Mouse (Mus musculus): ENCODE measurements around the gene Trpv6. TPM values are rescaled to one million over a fixed set of nuclear protein-coding genes. Genes with fewer than 3 reads are reported as not detected.

Gene Trpv6
- total and polyA plus RNA-seq, 3 experiments: not detected

GRCm38 (mm10) chr6:41676530-41676929, 40.3 kb upstream of the Trpv6 start:
- no peaks in the 10 kb centered on the region for H3K9me3 ChIP-seq (replicated peaks; ENCODE audit: low read length)
- H3K9ac ChIP-seq (ENCODE audit: insufficient read depth, low read depth): no peak overlapping the region
- no peak overlapping the region for H3K27ac ChIP-seq (ENCODE audit: insufficient read depth, low read depth)
- no peaks in the 10 kb centered on the region for H3K27me3 ChIP-seq (replicated peaks)
- TF ChIP-seq NRF1 (IDR thresholded peaks at IDR 0.05; ENCODE audit: low read depth, low read length): no peak
- TF ChIP-seq ZNF384 (IDR thresholded peaks at IDR 0.05; ENCODE audit: low read depth, low read length): no peak
- TF ChIP-seq CTCF (conservative IDR thresholded peaks at IDR 0.05 in 1 of 2, IDR thresholded peaks at IDR 0.05 in 1 of 2; ENCODE audit: low read depth in 2 of 2, low read length in 2 of 2): no peak
- no peak for TF ChIP-seq MAX (IDR thresholded peaks at IDR 0.05; ENCODE audit: low read length)
- no peak for TF ChIP-seq SIN3A (IDR thresholded peaks at IDR 0.05; ENCODE audit: low read length)
- no peak for TF ChIP-seq TCF12 (IDR thresholded peaks at IDR 0.05; ENCODE audit: low read depth, low read length)
- no peak for TF ChIP-seq ETS1 (conservative IDR thresholded peaks at IDR 0.05; ENCODE audit: low read depth, low read length)
- TF ChIP-seq MAZ (IDR thresholded peaks at IDR 0.05; ENCODE audit: low read depth, low read length): no peak
- TF ChIP-seq KAT2A (IDR thresholded peaks at IDR 0.05; ENCODE audit: insufficient replicate concordance, low read length): no peak
- TF ChIP-seq CHD2 (IDR thresholded peaks at IDR 0.05; ENCODE audit: low read length): no peak
- TF ChIP-seq ZC3H11A (IDR thresholded peaks at IDR 0.05; ENCODE audit: low read depth, low read length): no peak
- TF ChIP-seq MYC (IDR thresholded peaks at IDR 0.05; ENCODE audit: low read depth, low read length): no peak
- DNase-seq (ENCODE audit: extremely low read depth): no peak
- H3K4me2 ChIP-seq (ENCODE audit: insufficient read depth, low read depth, poor library complexity, severe bottlenecking): no peak overlapping the region
- H3K36me3 ChIP-seq (replicated peaks in 1 of 2; ENCODE audit: control insufficient read depth in 1 of 2, insufficient read depth in 1 of 2, low read length in 1 of 2): no peaks in the 10 kb centered on the region
- H3K4me3 ChIP-seq (replicated peaks in 1 of 3; ENCODE audit: low read depth in 2 of 3, low read length in 2 of 3, poor library complexity in 1 of 3): no peak overlapping the region
- no peaks in the 10 kb centered on the region for H3K79me2 ChIP-seq (replicated peaks; ENCODE audit: control insufficient read depth, extremely low read depth, insufficient read depth, poor library complexity, severe bottlenecking)
- dilution Hi-C loops (cut with MboI; ENCODE audit: extremely low pct_ligation_motif_present, extremely low pct_unique_long_range_greater_than_20kb, low sequenced_read_pairs) (no loop called here), in situ Hi-C loops (cut with MboI; ENCODE audit: low pct_ligation_motif_present, low pct_unique_long_range_greater_than_20kb, low sequenced_read_pairs) (no loop called here)
- no peaks in the 10 kb centered on the region for H3K4me1 ChIP-seq (ENCODE audit: control insufficient read depth in 1 of 2, insufficient read depth in 2 of 2)

GRCm38 (mm10) chr6:41662320-41662719, 26.1 kb upstream of the Trpv6 start:
- Histone ChIP-seq H3K27ac (ENCODE audit: insufficient read depth, low read depth) (no peak overlapping the region), H3K27me3 (replicated peaks) (no peaks in the 10 kb centered on the region), H3K79me2 (replicated peaks; ENCODE audit: control insufficient read depth, extremely low read depth, insufficient read depth, poor library complexity, severe bottlenecking) (no peaks in the 10 kb centered on the region), H3K9ac (ENCODE audit: insufficient read depth, low read depth) (no peak overlapping the region), H3K4me2 (ENCODE audit: insufficient read depth, low read depth, poor library complexity, severe bottlenecking) (no peak overlapping the region), H3K4me1 (ENCODE audit: control insufficient read depth in 1 of 2, insufficient read depth in 2 of 2) (no peaks in the 10 kb centered on the region), H3K9me3 (replicated peaks; ENCODE audit: low read length) (no peaks in the 10 kb centered on the region), H3K36me3 (replicated peaks in 1 of 2; ENCODE audit: control insufficient read depth in 1 of 2, insufficient read depth in 1 of 2, low read length in 1 of 2) (no peaks in the 10 kb centered on the region), H3K4me3 (replicated peaks in 1 of 3; ENCODE audit: low read depth in 2 of 3, low read length in 2 of 3, poor library complexity in 1 of 3) (no peak overlapping the region)
- peak; percentile 34 for DNase-seq (ENCODE audit: extremely low read depth)
- TF ChIP-seq RAD21 (IDR thresholded peaks at IDR 0.05; ENCODE audit: low read depth, low read length) (peak; percentile 33), MEF2A (IDR thresholded peaks at IDR 0.05; ENCODE audit: borderline replicate concordance, low read depth, low read length) (no peak), TCF12 (IDR thresholded peaks at IDR 0.05; ENCODE audit: low read depth, low read length) (no peak), CTCF (conservative IDR thresholded peaks at IDR 0.05 in 1 of 2, IDR thresholded peaks at IDR 0.05 in 1 of 2; ENCODE audit: low read depth in 2 of 2, low read length in 2 of 2) (peak; percentile 35 to 44; a peak in 3 of 4 replicates), KAT2A (IDR thresholded peaks at IDR 0.05; ENCODE audit: insufficient replicate concordance, low read length) (no peak)
- in situ Hi-C loops (cut with MboI; ENCODE audit: low pct_ligation_motif_present, low pct_unique_long_range_greater_than_20kb, low sequenced_read_pairs) (no loop called here), dilution Hi-C loops (cut with MboI; ENCODE audit: extremely low pct_ligation_motif_present, extremely low pct_unique_long_range_greater_than_20kb, low sequenced_read_pairs) (no loop called here)

GRCm38 (mm10) chr6:41658487-41658886, 22.3 kb upstream of the Trpv6 start:
- Histone ChIP-seq H3K36me3 (replicated peaks in 1 of 2; ENCODE audit: control insufficient read depth in 1 of 2, insufficient read depth in 1 of 2, low read length in 1 of 2) (no peaks in the 10 kb centered on the region), H3K4me3 (replicated peaks in 1 of 3; ENCODE audit: low read depth in 2 of 3, low read length in 2 of 3, poor library complexity in 1 of 3) (no peak overlapping the region), H3K27me3 (replicated peaks) (no peaks in the 10 kb centered on the region), H3K4me1 (ENCODE audit: control insufficient read depth in 1 of 2, insufficient read depth in 2 of 2) (no peaks in the 10 kb centered on the region), H3K27ac (ENCODE audit: insufficient read depth, low read depth) (no peak overlapping the region), H3K4me2 (ENCODE audit: insufficient read depth, low read depth, poor library complexity, severe bottlenecking) (no peak overlapping the region), H3K79me2 (replicated peaks; ENCODE audit: control insufficient read depth, extremely low read depth, insufficient read depth, poor library complexity, severe bottlenecking) (no peaks in the 10 kb centered on the region), H3K9ac (ENCODE audit: insufficient read depth, low read depth) (no peak overlapping the region), H3K9me3 (replicated peaks; ENCODE audit: low read length) (no peaks in the 10 kb centered on the region)
- no peak for TF ChIP-seq MAZ (IDR thresholded peaks at IDR 0.05; ENCODE audit: low read depth, low read length)
- no peak for TF ChIP-seq SIN3A (IDR thresholded peaks at IDR 0.05; ENCODE audit: low read length)
- TF ChIP-seq PAX5 (IDR thresholded peaks at IDR 0.05; ENCODE audit: low read length): no peak
- TF ChIP-seq TCF12 (IDR thresholded peaks at IDR 0.05; ENCODE audit: low read depth, low read length): no peak
- no peak for TF ChIP-seq HCFC1 (IDR thresholded peaks at IDR 0.05; ENCODE audit: low read depth, low read length)
- no peak for TF ChIP-seq KAT2A (IDR thresholded peaks at IDR 0.05; ENCODE audit: insufficient replicate concordance, low read length)
- TF ChIP-seq MYC (IDR thresholded peaks at IDR 0.05; ENCODE audit: low read depth, low read length): no peak
- no peak for TF ChIP-seq MXI1 (IDR thresholded peaks at IDR 0.05; ENCODE audit: low read depth, low read length)
- TF ChIP-seq CHD2 (IDR thresholded peaks at IDR 0.05; ENCODE audit: low read length): no peak
- no peak for TF ChIP-seq BHLHE40 (IDR thresholded peaks at IDR 0.05; ENCODE audit: low read depth, low read length)
- TF ChIP-seq RCOR1 (conservative IDR thresholded peaks at IDR 0.05; ENCODE audit: low read depth, low read length): no peak
- no peak for TF ChIP-seq ZNF384 (IDR thresholded peaks at IDR 0.05; ENCODE audit: low read depth, low read length)
- TF ChIP-seq EP300 (IDR thresholded peaks at IDR 0.05; ENCODE audit: low read length): no peak
- no peak for TF ChIP-seq UBTF (IDR thresholded peaks at IDR 0.05; ENCODE audit: low read depth, low read length)
- TF ChIP-seq USF1 (IDR thresholded peaks at IDR 0.05; ENCODE audit: low read depth, low read length): no peak
- no peak for TF ChIP-seq USF2 (conservative IDR thresholded peaks at IDR 0.05; ENCODE audit: low read depth, low read length)
- in situ Hi-C loops (cut with MboI; ENCODE audit: low pct_ligation_motif_present, low pct_unique_long_range_greater_than_20kb, low sequenced_read_pairs) (no loop called here), dilution Hi-C loops (cut with MboI; ENCODE audit: extremely low pct_ligation_motif_present, extremely low pct_unique_long_range_greater_than_20kb, low sequenced_read_pairs) (no loop called here)
- DNase-seq (ENCODE audit: extremely low read depth): no peak

All from CH12.LX (cell line).